Mouse (Mus musculus): ENCODE data around the gene Grin2b. TPM values are rescaled to one million over a fixed set of nuclear protein-coding genes. Genes with fewer than 3 reads are reported as not detected.

The Grin2b gene
- polyA plus RNA-seq, 1 experiment from 2014 or later = 6.1 TPM

DNA sequence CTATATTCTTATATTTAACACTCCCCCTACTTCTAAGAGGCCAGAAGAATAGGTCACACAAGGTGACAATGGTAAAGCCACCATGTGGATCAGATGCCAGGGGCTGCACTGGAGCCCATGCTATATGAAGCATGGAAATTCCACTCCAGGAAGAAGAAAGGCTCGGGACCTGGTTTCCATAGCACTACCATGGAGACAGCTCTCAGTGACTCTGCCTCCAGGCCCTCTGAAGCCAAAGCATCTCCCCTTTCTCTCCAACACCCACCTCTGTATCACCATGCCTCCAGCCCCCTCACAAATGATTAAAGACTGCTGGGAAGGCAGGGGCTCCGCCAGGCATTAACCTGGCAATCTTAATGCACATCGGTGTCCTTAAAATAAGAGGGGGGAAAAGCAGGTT, 179.4 kb downstream of the Grin2b start:
- Histone ChIP-seq H3K27ac (no peak overlapping the region), H3K36me3 (no peaks in the 10 kb centered on the region), H3K4me2 (no peak overlapping the region), H3K4me1 (no peaks in the 10 kb centered on the region), H3K4me3 (no peak overlapping the region), H3K9ac (no peak overlapping the region), H3K27me3 (no peaks in the 10 kb centered on the region), H3K9me3 (0 out of 2 replicates have a peak, but pooled peaks cover 6% of the 10 kb centered on the region)
- no peak for ATAC-seq (ENCODE audit: insufficient number of reproducible peaks, insufficient read depth, low FRiP score, low TSS enrichment, low read depth)
- WGBS = 64% methylated on average over 3 of the region's 3 CpGs

DNA sequence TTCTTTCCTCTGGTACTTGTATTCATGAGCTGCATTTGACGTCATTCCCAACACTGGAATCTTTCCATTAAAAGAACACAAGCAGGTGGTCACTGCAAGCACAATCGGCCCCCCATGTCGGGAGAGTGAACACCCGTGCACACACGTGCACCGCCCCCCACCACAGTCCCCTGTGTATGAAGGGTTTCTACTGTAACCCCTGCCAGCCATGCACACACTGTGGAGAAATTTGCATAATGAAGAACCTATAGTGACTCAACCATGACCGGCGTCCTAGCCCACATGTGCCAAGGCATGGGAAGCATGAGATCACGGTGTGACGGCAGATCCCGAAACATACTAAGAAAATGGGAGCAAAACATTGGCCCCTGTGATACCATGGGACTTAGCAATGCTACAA, 179.9 kb downstream of the Grin2b start:
- Histone ChIP-seq H3K27ac (no peak overlapping the region), H3K4me2 (no peak overlapping the region), H3K36me3 (no peaks in the 10 kb centered on the region), H3K9ac (no peak overlapping the region), H3K4me3 (no peak overlapping the region), H3K9me3 (0 out of 2 replicates have a peak, but pooled peaks cover 6% of the 10 kb centered on the region), H3K27me3 (no peaks in the 10 kb centered on the region), H3K4me1 (no peaks in the 10 kb centered on the region)
- no peak for ATAC-seq (ENCODE audit: insufficient number of reproducible peaks, insufficient read depth, low FRiP score, low TSS enrichment, low read depth)
- WGBS = 90% methylated on average over 11 of the region's 11 CpGs

DNA sequence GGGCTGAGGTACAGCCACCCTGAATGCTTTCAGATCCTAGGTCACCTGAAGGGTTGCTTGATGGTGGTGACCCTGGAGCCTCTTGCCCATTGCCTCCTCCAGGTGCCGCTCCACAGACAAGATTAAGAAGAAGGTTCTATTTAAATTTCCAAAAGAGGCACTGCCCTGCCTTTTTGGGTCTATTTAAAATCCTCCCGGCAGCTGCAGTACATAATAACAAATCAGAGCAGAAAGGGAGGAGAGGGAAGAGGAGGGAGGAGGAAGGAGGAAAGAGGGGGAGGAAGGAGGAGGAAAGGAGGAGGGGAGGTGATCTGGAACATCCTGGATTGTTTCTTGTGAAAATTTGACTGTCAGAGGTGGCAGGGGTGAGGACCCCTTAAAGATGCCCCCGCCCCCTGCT, 197.2 kb downstream of the Grin2b start:
- H3K9me3 ChIP-seq = no peaks in the 10 kb centered on the region
- H3K36me3 ChIP-seq = no peaks in the 10 kb centered on the region
- no peak overlapping the region for H3K4me2 ChIP-seq
- H3K27ac ChIP-seq = no peak overlapping the region
- no peaks in the 10 kb centered on the region for H3K27me3 ChIP-seq
- 48% methylated on average over 3 of the region's 3 CpGs for WGBS
- H3K4me1 ChIP-seq = no peaks in the 10 kb centered on the region
- no peak overlapping the region for H3K9ac ChIP-seq
- ATAC-seq (ENCODE audit: insufficient number of reproducible peaks, insufficient read depth, low FRiP score, low TSS enrichment, low read depth) = no peak
- no peak overlapping the region for H3K4me3 ChIP-seq

DNA sequence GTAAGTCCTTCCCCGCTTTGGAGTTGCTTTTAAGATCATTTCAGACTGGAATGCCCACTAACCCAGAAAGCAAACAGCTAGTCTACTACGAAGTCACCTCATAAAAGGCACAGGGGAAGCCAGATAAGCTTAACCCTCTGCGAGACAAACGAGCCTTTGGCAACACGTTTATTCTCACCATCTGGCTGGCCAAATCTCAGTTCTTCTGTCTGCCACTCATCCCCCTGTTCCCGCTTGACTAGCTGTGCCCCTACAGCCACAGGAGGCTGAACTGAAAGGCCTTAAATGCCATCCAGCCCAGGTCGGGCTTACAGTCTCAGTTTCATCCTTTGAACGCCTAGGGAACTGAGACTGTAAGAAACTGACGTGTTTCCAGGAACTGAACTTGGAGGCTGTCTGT, 200.8 kb downstream of the Grin2b start:
- 51% methylated on average over 9 of the region's 9 CpGs for WGBS
- Histone ChIP-seq H3K36me3 (no peaks in the 10 kb centered on the region), H3K4me3 (no peak overlapping the region), H3K27me3 (no peaks in the 10 kb centered on the region), H3K27ac (no peak overlapping the region), H3K9ac (no peak overlapping the region), H3K4me2 (no peak overlapping the region), H3K9me3 (no peaks in the 10 kb centered on the region), H3K4me1 (no peaks in the 10 kb centered on the region)
- ATAC-seq (ENCODE audit: insufficient number of reproducible peaks, insufficient read depth, low FRiP score, low TSS enrichment, low read depth) = no peak

DNA sequence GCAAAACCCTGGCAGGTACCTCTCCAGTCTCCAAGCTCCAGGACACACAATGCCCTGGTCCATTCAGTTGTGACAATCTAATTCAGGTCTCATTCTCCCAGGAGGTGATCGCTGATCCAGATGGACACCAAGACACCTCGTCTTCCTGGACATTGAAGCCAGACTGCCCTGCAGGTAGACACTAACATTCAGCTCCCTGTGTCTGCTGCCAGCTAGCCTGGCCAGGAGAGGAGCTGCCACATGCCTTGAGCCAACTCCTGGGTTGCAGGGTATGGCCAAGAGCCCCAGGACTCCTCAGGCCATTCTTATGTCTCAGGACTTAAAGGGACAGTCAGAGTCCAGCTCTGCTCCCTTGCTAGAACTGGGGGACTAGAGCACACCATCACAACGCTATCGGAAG, 201.8 kb downstream of the Grin2b start:
- no peak for ATAC-seq (ENCODE audit: insufficient number of reproducible peaks, insufficient read depth, low FRiP score, low TSS enrichment, low read depth)
- no peaks in the 10 kb centered on the region for H3K4me1 ChIP-seq
- H3K4me2 ChIP-seq = no peak overlapping the region
- no peak overlapping the region for H3K4me3 ChIP-seq
- H3K9ac ChIP-seq = no peak overlapping the region
- no peaks in the 10 kb centered on the region for H3K27me3 ChIP-seq
- no peak overlapping the region for H3K27ac ChIP-seq
- WGBS = 87% methylated on average over 4 of the region's 4 CpGs
- no peaks in the 10 kb centered on the region for H3K9me3 ChIP-seq
- H3K36me3 ChIP-seq = no peaks in the 10 kb centered on the region

DNA sequence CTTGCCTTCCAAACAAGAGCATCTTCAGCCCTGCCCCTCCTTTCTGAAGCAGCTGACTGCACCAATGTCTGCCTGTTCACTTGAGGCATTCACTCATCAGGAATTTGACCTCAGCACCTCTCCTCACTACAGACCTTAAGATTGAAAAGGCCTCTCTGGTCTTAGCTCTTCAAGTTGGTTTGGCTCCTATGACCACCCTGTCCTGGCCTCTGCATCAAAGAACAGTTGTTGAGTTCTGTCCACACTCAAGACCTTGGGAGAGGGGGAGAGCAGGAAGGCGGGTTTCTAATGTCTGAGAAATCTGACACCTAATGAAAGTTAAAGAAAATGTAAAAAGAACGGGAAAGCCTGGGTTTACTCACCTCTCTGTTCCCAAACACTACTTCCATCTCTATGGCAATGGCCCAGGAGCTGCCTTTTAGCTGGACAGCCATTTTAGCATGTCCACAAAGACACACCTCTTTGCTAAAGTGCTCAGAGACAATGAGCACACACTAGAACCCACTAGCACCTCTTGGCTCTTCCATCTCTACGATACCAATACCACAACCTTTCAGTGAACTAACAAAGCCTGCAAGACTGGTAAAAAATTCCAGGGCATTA, 202.5 kb downstream of the Grin2b start:
- 51% methylated on average over 3 of the region's 3 CpGs for WGBS
- no peaks in the 10 kb centered on the region for H3K4me1 ChIP-seq
- no peak for ATAC-seq (ENCODE audit: insufficient number of reproducible peaks, insufficient read depth, low FRiP score, low TSS enrichment, low read depth)
- no peaks in the 10 kb centered on the region for H3K9me3 ChIP-seq
- no peak overlapping the region for H3K4me2 ChIP-seq
- no peaks in the 10 kb centered on the region for H3K27me3 ChIP-seq
- H3K27ac ChIP-seq = no peak overlapping the region
- H3K4me3 ChIP-seq = no peak overlapping the region
- H3K36me3 ChIP-seq = no peaks in the 10 kb centered on the region
- H3K9ac ChIP-seq = no peak overlapping the region

DNA sequence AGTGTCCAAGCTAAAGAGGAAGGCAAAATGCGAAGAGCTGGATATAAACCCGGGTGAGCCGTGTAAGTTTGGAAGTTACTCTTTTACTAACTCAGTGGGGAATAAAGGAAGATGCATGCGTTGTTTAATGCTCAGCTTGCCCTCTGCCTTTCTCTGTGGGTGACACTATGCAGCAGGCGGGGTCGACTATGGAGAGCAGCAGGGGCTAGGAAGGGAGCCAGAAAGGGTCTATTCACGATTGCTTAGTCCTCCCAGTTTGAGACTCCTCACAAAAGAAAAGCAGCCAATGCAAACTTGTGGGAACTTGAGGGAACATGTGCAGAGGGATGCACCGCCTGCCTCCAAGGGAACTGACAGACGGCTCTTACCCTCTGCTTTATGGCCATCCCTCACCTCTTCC, 211.5 kb downstream of the Grin2b start:
- 52% methylated on average over 9 of the region's 9 CpGs for WGBS
- ATAC-seq (ENCODE audit: insufficient number of reproducible peaks, insufficient read depth, low FRiP score, low TSS enrichment, low read depth) = no peak
- Histone ChIP-seq H3K4me3 (no peak overlapping the region), H3K4me2 (no peak overlapping the region), H3K4me1 (no peaks in the 10 kb centered on the region), H3K9me3 (no peaks in the 10 kb centered on the region), H3K9ac (no peak overlapping the region), H3K27me3 (no peaks in the 10 kb centered on the region), H3K36me3 (no peaks in the 10 kb centered on the region), H3K27ac (no peak overlapping the region)

DNA sequence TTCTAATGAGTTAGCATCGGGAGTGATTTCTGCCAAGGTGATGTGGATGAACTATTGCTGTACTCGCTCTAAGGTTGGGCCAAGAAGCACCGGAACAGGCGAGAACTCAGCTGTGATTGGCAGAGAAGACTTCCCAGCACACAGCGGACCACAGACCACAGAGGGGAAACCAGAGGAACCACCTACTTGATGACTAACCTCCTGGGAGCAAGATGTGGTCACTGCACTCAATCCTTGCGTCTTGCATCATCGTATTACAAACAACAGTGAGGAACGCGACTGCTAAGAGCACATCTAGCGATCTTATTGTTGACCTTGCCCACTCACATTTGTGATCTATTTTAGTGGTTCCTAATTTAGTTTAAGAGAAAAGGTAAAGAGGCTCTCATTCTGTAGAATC, 213.7 kb downstream of the Grin2b start:
- no peaks in the 10 kb centered on the region for H3K9me3 ChIP-seq
- no peaks in the 10 kb centered on the region for H3K4me1 ChIP-seq
- H3K27me3 ChIP-seq = no peaks in the 10 kb centered on the region
- ATAC-seq (ENCODE audit: insufficient number of reproducible peaks, insufficient read depth, low FRiP score, low TSS enrichment, low read depth) = no peak
- WGBS = 78% methylated on average over 10 of the region's 10 CpGs
- H3K36me3 ChIP-seq = no peaks in the 10 kb centered on the region
- no peak overlapping the region for H3K4me3 ChIP-seq
- no peak overlapping the region for H3K9ac ChIP-seq
- H3K27ac ChIP-seq = no peak overlapping the region
- no peak overlapping the region for H3K4me2 ChIP-seq

DNA sequence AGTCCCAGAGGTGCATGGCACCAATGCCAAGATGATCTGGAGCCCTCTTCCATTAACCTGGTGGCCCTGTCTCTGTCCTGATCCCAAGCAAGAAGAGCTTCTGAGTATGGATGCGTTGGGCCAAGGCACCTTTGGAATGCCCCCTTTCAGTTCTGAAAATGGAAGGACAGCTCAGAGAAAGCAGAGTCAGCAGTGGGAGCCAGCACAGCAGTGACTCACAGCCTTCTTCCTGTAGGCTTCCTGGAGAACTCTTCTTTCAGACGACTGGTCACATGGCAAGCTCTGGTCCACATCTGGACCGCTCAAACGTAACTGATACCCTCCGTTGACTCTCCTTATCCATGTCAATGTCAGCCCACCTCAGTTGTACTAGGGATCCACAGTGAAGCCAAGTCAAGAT, 221.6 kb downstream of the Grin2b start:
- no peak for ATAC-seq (ENCODE audit: insufficient number of reproducible peaks, insufficient read depth, low FRiP score, low TSS enrichment, low read depth)
- Histone ChIP-seq H3K36me3 (no peaks in the 10 kb centered on the region), H3K9me3 (no peaks in the 10 kb centered on the region), H3K27me3 (no peaks in the 10 kb centered on the region), H3K4me3 (no peak overlapping the region), H3K9ac (no peak overlapping the region), H3K27ac (no peak overlapping the region), H3K4me2 (no peak overlapping the region), H3K4me1 (no peaks in the 10 kb centered on the region)
- 84% methylated on average over 5 of the region's 5 CpGs for WGBS

DNA sequence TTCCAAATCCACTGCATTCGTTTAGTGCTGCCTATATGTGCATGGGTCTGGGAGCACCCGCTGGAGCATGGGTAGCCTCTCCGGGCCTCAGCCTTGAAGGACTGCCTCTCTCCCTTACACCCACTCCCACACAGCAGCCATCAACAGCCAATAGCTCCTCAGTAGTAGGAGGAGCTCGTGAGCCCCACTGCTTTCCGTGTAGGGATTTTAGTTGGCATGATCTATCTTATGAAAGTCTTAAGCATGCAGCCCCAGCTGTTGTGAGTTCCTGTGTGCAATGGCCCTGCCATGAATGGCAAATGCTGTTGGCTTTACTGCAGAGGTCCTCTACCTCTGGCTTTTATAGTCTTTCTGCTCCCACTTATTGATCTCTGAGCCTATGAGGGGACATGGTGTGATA, 227.8 kb downstream of the Grin2b start:
- 84% methylated on average over 5 of the region's 5 CpGs for WGBS
- ATAC-seq (ENCODE audit: insufficient number of reproducible peaks, insufficient read depth, low FRiP score, low TSS enrichment, low read depth) = no peak
- no peaks in the 10 kb centered on the region for H3K27me3 ChIP-seq
- no peak overlapping the region for H3K4me3 ChIP-seq
- no peak overlapping the region for H3K27ac ChIP-seq
- H3K9me3 ChIP-seq = no peaks in the 10 kb centered on the region
- peaks cover 5% of the 10 kb centered on the region; the same call in 1 of the 2 replicates for H3K4me1 ChIP-seq
- H3K36me3 ChIP-seq = no peaks in the 10 kb centered on the region
- H3K9ac ChIP-seq = no peak overlapping the region
- no peak overlapping the region for H3K4me2 ChIP-seq

DNA sequence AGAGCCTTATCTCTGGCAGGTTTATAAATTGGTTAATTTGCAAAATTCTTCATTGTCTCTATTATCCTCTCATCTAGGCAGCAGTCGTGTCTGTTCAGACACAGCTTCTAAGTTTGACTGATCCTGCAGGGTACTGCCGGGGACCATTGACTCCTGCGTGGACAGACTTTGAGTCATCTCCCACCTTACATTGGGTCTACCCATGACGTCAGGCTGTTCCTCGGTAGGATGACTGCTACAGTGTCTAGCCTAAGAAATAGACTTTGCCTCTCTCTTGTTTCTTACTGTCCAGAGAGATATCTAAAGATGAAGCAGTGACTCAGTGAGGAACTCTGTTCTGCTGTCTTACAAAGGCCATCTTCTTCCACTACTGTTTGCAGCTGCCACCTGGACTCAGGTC, 229.0 kb downstream of the Grin2b start:
- 88% methylated on average over 5 of the region's 5 CpGs for WGBS
- H3K36me3 ChIP-seq = no peaks in the 10 kb centered on the region
- no peak overlapping the region for H3K9ac ChIP-seq
- H3K4me3 ChIP-seq = no peak overlapping the region
- H3K27ac ChIP-seq = no peak overlapping the region
- H3K9me3 ChIP-seq = no peaks in the 10 kb centered on the region
- no peaks in the 10 kb centered on the region for H3K27me3 ChIP-seq
- no peak for ATAC-seq (ENCODE audit: insufficient number of reproducible peaks, insufficient read depth, low FRiP score, low TSS enrichment, low read depth)
- peaks cover 5% of the 10 kb centered on the region; the same call in 1 of the 2 replicates for H3K4me1 ChIP-seq
- H3K4me2 ChIP-seq = no peak overlapping the region

DNA sequence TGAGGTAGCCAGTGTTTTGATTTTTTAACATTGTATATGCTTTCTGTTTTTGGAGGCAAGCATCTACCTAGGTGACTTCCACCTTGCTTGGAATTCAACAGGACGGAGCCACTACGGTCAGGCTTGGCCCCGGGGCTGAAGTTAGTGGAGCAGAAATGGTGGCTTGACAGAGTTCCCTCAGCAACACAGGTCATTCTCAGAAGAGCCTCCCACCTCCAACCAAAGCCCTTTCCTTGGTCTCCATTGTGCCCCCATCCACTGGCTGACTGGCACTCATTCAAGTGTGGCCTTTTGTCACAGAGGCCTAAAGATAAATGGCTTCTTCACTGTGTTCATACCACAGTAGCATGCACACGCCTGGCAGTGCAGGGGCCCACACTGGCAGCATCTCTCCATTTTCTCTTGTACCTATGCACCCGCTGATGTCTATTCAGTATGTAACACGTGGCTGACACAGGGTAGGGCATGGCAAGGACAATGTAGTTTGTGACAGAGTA, 230.1 kb downstream of the Grin2b start:
- 86% methylated on average over 6 of the region's 6 CpGs for WGBS
- Histone ChIP-seq H3K4me3 (no peak overlapping the region), H3K27me3 (no peaks in the 10 kb centered on the region), H3K4me2 (no peak overlapping the region), H3K27ac (no peak overlapping the region), H3K9me3 (no peaks in the 10 kb centered on the region), H3K9ac (no peak overlapping the region), H3K36me3 (no peaks in the 10 kb centered on the region), H3K4me1 (peaks cover 5% of the 10 kb centered on the region; the same call in 1 of the 2 replicates)
- ATAC-seq (ENCODE audit: insufficient number of reproducible peaks, insufficient read depth, low FRiP score, low TSS enrichment, low read depth) = no peak

All from embryonic facial prominence, embryonic 13.5 days (tissue).